Mouse (Mus musculus): ENCODE data around the gene Spred3. TPM values are rescaled to one million over a fixed set of nuclear protein-coding genes. Genes with fewer than 3 reads are reported as not detected.
A peak's percentile ranks its signal among the peaks of the same experiment; 100 is the strongest.

Spred3 gene
- polyA plus RNA-seq, 1 experiment from 2014 or later, result 5.9 TPM

GRCm38 (mm10) chr7:29162750-29163525, 7.3 kb downstream of the Spred3 start:
- Histone ChIP-seq H3K27me3 (ENCODE audit: control insufficient read depth, insufficient read depth, low read length) (0 out of 2 replicates have a peak, but pooled peaks cover 9% of the 10 kb centered on the region), H3K4me2 (replicated peaks; ENCODE audit: low read depth, low read length) (no peak overlapping the region), H3K9ac (replicated peaks; ENCODE audit: low read depth, low read length) (no peak overlapping the region), H3K4me3 (ENCODE audit: low read depth, low read length) (no peak overlapping the region), H3K27ac (ENCODE audit: low read length) (no peak overlapping the region), H3K9me3 (ENCODE audit: control insufficient read depth, low read depth, low read length) (no peaks in the 10 kb centered on the region), H3K36me3 (ENCODE audit: control insufficient read depth, insufficient read depth, low read length) (no peaks in the 10 kb centered on the region; the same call in 1 of the 2 replicates), H3K4me1 (ENCODE audit: control insufficient read depth, insufficient read depth, low read length) (peaks cover 5% of the 10 kb centered on the region; the same call in 1 of the 2 replicates)
- ATAC-seq (ENCODE audit: insufficient number of reproducible peaks, insufficient read depth, low FRiP score, low read depth), result peak; percentile 76
- WGBS, result 21% methylated on average over 9 of the region's 9 CpGs

DNA sequence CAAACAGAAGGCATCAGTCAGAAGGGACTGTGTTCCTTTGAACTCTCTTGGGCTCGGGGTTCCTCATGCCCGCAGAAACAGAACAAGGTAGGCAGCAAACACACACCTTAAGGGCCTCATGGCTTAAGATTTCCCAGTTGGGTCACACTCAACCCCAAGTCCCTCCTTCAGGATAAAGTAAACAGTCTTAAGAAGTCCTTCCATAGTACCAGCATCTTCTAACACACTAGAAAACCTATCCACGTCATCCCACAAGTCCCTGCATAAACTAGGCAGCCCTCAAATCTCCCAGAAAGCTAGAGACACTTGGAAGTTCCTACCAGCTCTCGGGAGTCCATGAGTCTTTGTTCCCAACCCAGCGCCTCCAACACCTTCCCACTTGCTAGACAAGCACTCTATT, 7.9 kb downstream of the Spred3 start:
- no peak overlapping the region for H3K4me2 ChIP-seq (replicated peaks; ENCODE audit: low read depth, low read length)
- H3K27me3 ChIP-seq (ENCODE audit: control insufficient read depth, insufficient read depth, low read length), result 0 out of 2 replicates have a peak, but pooled peaks cover 6% of the 10 kb centered on the region
- peaks cover 5% of the 10 kb centered on the region; the same call in 1 of the 2 replicates for H3K4me1 ChIP-seq (ENCODE audit: control insufficient read depth, insufficient read depth, low read length)
- no peaks in the 10 kb centered on the region for H3K9me3 ChIP-seq (ENCODE audit: control insufficient read depth, low read depth, low read length)
- no peak for ATAC-seq (ENCODE audit: insufficient number of reproducible peaks, insufficient read depth, low FRiP score, low read depth)
- H3K4me3 ChIP-seq (ENCODE audit: low read depth, low read length), result no peak overlapping the region
- no peaks in the 10 kb centered on the region; the same call in 1 of the 2 replicates for H3K36me3 ChIP-seq (ENCODE audit: control insufficient read depth, insufficient read depth, low read length)
- H3K27ac ChIP-seq (ENCODE audit: low read length), result no peak overlapping the region
- no peak overlapping the region for H3K9ac ChIP-seq (replicated peaks; ENCODE audit: low read depth, low read length)
- 66% methylated on average over 5 of the region's 5 CpGs for WGBS

GRCm38 (mm10) chr7:29158264-29158663, 11.9 kb downstream of the Spred3 start:
- no peak for ATAC-seq (ENCODE audit: insufficient number of reproducible peaks, insufficient read depth, low FRiP score, low read depth)
- Histone ChIP-seq H3K9me3 (ENCODE audit: control insufficient read depth, low read depth, low read length) (no peaks in the 10 kb centered on the region), H3K4me2 (replicated peaks; ENCODE audit: low read depth, low read length) (no peak overlapping the region), H3K9ac (replicated peaks; ENCODE audit: low read depth, low read length) (no peak overlapping the region), H3K4me1 (ENCODE audit: control insufficient read depth, insufficient read depth, low read length) (peaks cover 12% of the 10 kb centered on the region; the same call in 1 of the 2 replicates), H3K27me3 (ENCODE audit: control insufficient read depth, insufficient read depth, low read length) (0 out of 2 replicates have a peak, but pooled peaks cover 6% of the 10 kb centered on the region), H3K36me3 (ENCODE audit: control insufficient read depth, insufficient read depth, low read length) (no peaks in the 10 kb centered on the region; the same call in 1 of the 2 replicates), H3K27ac (ENCODE audit: low read length) (no peak overlapping the region), H3K4me3 (ENCODE audit: low read depth, low read length) (no peak overlapping the region)
- 2% methylated on average over 5 of the region's 5 CpGs for WGBS

GRCm38 (mm10) chr7:29155838-29156782, 14.1 kb downstream of the Spred3 start, which contains the start of gene Fam98c:
TSS of gene Fam98c (minus strand) at chr7:29156234.
- peaks cover 7% of the 10 kb centered on the region; the same call in 1 of the 2 replicates for H3K4me1 ChIP-seq (ENCODE audit: control insufficient read depth, insufficient read depth, low read length)
- H3K9me3 ChIP-seq (ENCODE audit: control insufficient read depth, low read depth, low read length), result no peaks in the 10 kb centered on the region
- H3K27ac ChIP-seq (ENCODE audit: low read length), result peak within 1 kb of the TSS; percentile 85; the same call in 1 of the 2 replicates
- ATAC-seq (ENCODE audit: insufficient number of reproducible peaks, insufficient read depth, low FRiP score, low read depth), result peak; percentile 81
- H3K36me3 ChIP-seq (ENCODE audit: control insufficient read depth, insufficient read depth, low read length), result no peaks in the 10 kb centered on the region
- H3K27me3 ChIP-seq (ENCODE audit: control insufficient read depth, insufficient read depth, low read length), result 0 out of 2 replicates have a peak, but pooled peaks cover 6% of the 10 kb centered on the region
- peak within 1 kb of the TSS; percentile 61 for H3K9ac ChIP-seq (replicated peaks; ENCODE audit: low read depth, low read length)
- WGBS, result 3% methylated on average over 61 of the region's 68 CpGs
- H3K4me2 ChIP-seq (replicated peaks; ENCODE audit: low read depth, low read length), result peak within 1 kb of the TSS; percentile 95
- H3K4me3 ChIP-seq (ENCODE audit: low read depth, low read length), result peak within 1 kb of the TSS; percentile 85

DNA sequence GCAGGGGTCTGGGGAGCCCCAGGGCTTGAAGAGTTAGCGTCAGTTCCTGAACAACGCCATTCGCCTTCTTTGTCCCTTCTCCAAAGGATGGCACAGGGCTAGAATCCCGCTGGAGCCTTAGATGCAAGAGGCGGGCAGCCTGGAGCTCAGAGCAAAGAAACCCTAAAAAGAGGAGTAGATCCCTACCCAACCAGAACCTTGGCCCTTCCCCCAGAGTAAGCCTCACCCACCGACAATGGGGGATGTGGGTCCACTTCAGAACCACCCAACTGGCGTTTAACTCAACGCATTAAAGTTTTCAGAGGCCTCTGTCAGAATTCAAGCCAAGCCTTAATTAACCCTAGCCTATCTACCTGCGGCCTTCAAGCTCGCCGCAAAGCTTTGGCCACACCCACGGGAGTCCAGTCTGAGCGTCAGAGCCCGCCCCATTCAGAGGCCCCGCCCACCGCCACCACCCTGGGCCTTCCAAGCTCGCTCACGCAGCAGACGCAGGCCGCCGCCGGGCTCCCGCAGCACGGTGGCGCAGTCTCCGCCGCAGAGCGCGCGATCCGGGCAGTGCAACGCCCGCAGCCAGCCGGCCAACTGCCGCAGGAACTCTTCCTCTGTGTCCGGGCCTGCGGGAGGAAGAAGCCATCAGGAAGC, 14.9 kb downstream of the Spred3 start:
- no peaks in the 10 kb centered on the region for H3K9me3 ChIP-seq (ENCODE audit: control insufficient read depth, low read depth, low read length)
- 0 out of 2 replicates have a peak, but pooled peaks cover 6% of the 10 kb centered on the region for H3K27me3 ChIP-seq (ENCODE audit: control insufficient read depth, insufficient read depth, low read length)
- peak overlapping the region; percentile 61 for H3K9ac ChIP-seq (replicated peaks; ENCODE audit: low read depth, low read length)
- H3K4me2 ChIP-seq (replicated peaks; ENCODE audit: low read depth, low read length), result peak overlapping the region; percentile 95
- H3K27ac ChIP-seq (ENCODE audit: low read length), result peak overlapping the region; percentile 85; the same call in 1 of the 2 replicates
- peak; percentile 88 for ATAC-seq (ENCODE audit: insufficient number of reproducible peaks, insufficient read depth, low FRiP score, low read depth)
- peak overlapping the region; percentile 85 for H3K4me3 ChIP-seq (ENCODE audit: low read depth, low read length)
- 8% methylated on average over 36 of the region's 37 CpGs for WGBS
- H3K36me3 ChIP-seq (ENCODE audit: control insufficient read depth, insufficient read depth, low read length), result no peaks in the 10 kb centered on the region
- peaks cover 7% of the 10 kb centered on the region; the same call in 1 of the 2 replicates for H3K4me1 ChIP-seq (ENCODE audit: control insufficient read depth, insufficient read depth, low read length)

- Histone ChIP-seq H3K4me2 (replicated peaks; ENCODE audit: low read depth, low read length) (no peak overlapping the region), H3K9ac (replicated peaks; ENCODE audit: low read depth, low read length) (no peak overlapping the region), H3K27me3 (ENCODE audit: control insufficient read depth, insufficient read depth, low read length) (0 out of 2 replicates have a peak, but pooled peaks cover 6% of the 10 kb centered on the region), H3K4me3 (ENCODE audit: low read depth, low read length) (no peak overlapping the region), H3K9me3 (ENCODE audit: control insufficient read depth, low read depth, low read length) (no peaks in the 10 kb centered on the region), H3K27ac (ENCODE audit: low read length) (no peak overlapping the region), H3K4me1 (ENCODE audit: control insufficient read depth, insufficient read depth, low read length) (peaks cover 7% of the 10 kb centered on the region; the same call in 1 of the 2 replicates), H3K36me3 (ENCODE audit: control insufficient read depth, insufficient read depth, low read length) (no peaks in the 10 kb centered on the region)
- ATAC-seq (ENCODE audit: insufficient number of reproducible peaks, insufficient read depth, low FRiP score, low read depth), result no peak
- 96% methylated on average over 14 of the region's 14 CpGs for WGBS
These were observed 16.0 kb downstream of the Spred3 start for GRCm38 (mm10) chr7:29154018-29154720.

- no peak overlapping the region for H3K4me3 ChIP-seq (ENCODE audit: low read depth, low read length)
- no peak overlapping the region for H3K4me2 ChIP-seq (replicated peaks; ENCODE audit: low read depth, low read length)
- no peak overlapping the region for H3K27ac ChIP-seq (ENCODE audit: low read length)
- H3K9me3 ChIP-seq (ENCODE audit: control insufficient read depth, low read depth, low read length), result no peaks in the 10 kb centered on the region
- H3K9ac ChIP-seq (replicated peaks; ENCODE audit: low read depth, low read length), result no peak overlapping the region
- ATAC-seq (ENCODE audit: insufficient number of reproducible peaks, insufficient read depth, low FRiP score, low read depth), result no peak
- H3K4me1 ChIP-seq (ENCODE audit: control insufficient read depth, insufficient read depth, low read length), result peaks cover 5% of the 10 kb centered on the region; the same call in 1 of the 2 replicates
- 64% methylated on average over 10 of the region's 10 CpGs for WGBS
- H3K36me3 ChIP-seq (ENCODE audit: control insufficient read depth, insufficient read depth, low read length), result no peaks in the 10 kb centered on the region
- no peaks in the 10 kb centered on the region for H3K27me3 ChIP-seq (ENCODE audit: control insufficient read depth, insufficient read depth, low read length)
These were observed 18.7 kb downstream of the Spred3 start for GRCm38 (mm10) chr7:29151486-29151885.
